Mouse (Mus musculus) B cell, adult 2 months (primary cell): ENCODE results near the gene Ptn.
"Not testable (repeated sequence)": the region's sequence is repeated elsewhere in the genome, so short reads cannot be mapped to it uniquely, and the experiment has no call there.

Source experiments
- DNase-seq, 2 experiments: peaks; one replicate each; pipeline ENCODE4 v3.0.0; 2022

Ptn gene

DNA sequence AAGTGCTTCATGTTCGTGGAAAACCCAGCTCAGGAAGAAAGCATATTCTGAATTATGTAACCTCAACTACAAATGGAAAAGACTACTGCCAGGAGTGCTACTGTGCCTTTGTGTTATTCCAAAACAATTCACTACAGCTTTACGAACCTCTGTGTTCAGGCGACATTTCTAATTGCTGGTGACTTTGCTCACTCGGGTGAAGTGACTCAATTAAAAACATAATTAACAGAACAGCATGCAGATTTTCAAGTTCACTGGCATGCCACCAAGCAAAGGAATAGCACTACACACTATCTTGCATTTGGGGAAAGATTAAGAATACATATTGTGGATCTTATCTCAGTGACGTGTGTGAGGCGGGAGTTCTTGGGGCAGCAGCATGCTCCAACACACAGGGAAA is 57.1 kb downstream of the Ptn start:
- DNase-seq, result no peak

DNA sequence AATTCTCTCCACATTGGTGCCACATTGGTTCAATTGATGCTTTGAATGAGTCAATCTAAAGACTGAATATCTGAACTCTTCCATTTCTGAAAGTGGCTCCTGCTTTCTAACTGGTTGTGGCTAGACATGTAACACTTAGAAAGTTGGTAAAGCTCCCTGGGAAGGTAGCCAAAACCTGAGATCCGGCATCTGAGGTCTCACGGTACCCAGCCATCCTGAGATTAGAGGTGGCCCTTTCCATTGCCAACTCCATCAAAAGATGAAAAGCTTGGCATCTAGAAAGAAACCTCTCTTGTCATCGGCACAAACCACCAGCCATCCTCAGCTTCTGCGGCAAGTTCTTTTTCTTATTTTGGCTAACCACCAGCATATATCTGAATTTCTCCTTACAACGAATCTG is 70.2 kb downstream of the Ptn start:
- DNase-seq, result no peak

DNA sequence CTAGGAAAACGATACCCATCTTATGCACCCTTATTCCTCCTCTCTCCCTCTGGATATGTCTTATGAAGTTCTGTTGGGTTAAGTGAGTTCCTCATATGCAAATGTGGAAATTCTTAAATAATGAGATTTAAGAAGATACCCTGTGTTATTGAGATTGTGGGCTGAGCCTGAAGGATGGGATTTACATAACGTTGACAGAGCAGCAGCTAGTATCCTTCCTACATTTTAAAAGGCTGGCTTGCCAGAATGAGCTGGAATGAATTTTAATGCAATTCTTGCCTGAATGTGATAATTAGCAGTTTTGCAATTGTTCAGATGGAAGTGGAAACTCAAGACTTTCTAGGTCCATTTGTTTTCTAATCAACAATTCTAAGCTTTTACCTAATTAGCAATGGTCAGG is 73.3 kb downstream of the Ptn start:
- DNase-seq, result no peak

DNA sequence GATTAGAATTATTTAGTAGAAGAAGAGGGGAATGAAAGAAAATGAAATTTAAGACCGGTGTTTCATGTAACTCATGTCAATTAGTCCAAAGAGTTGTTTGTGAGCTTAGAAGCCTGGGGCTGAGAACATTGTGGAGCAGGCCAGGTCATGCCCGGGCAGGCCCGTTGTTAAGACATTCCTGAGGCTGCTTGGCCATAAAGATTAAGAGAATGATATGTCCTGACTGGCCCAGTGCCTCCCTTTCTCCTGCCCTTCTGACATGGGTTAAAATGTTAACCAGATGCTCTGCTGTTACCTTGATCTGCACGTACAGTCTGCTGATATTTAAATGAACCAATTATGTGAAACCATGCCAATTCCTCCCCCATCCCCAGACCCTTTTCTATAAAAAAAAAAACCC is 74.4 kb downstream of the Ptn start:
- not testable (repeated sequence) for DNase-seq

DNA sequence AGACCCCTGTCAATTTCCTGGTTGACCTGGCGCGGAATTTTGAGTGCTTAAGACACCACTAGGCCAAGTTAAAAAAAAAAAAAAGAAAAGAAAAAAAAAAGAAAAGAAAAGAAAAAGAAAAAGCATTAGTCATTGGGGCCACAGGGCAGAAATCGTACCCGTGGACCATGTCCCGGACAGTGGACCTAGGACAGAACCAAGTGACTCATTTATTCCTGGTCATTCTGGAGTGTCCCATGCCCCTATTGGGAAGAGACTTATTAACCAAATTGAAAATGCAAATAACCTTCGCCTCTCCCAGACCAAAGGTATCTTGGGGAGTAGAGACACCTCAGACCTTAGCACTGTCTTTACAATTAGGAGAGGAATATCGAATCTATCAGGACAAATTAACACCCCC is 80.2 kb downstream of the Ptn start:
- DNase-seq, result not testable (repeated sequence)

DNA sequence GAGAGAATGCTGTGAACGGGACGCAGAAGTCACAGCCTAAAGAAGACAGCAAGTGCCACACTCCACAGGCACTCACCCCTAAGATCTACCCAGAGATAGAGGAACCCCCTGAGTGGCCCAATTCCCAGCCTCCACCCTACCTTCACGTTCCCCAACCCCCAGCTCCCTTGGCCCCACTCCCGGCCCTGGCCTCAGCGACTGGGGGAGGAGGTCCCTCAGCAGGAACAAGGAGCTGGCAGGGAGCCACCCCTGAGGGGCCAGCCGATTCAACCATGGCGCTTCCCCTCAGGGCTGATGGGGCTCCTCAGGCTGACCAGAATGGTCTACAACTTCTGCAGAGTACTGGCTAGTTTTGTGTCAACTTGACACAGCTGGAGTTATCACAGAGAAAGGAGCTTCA is 81.9 kb downstream of the Ptn start:
- no peak for DNase-seq

DNA sequence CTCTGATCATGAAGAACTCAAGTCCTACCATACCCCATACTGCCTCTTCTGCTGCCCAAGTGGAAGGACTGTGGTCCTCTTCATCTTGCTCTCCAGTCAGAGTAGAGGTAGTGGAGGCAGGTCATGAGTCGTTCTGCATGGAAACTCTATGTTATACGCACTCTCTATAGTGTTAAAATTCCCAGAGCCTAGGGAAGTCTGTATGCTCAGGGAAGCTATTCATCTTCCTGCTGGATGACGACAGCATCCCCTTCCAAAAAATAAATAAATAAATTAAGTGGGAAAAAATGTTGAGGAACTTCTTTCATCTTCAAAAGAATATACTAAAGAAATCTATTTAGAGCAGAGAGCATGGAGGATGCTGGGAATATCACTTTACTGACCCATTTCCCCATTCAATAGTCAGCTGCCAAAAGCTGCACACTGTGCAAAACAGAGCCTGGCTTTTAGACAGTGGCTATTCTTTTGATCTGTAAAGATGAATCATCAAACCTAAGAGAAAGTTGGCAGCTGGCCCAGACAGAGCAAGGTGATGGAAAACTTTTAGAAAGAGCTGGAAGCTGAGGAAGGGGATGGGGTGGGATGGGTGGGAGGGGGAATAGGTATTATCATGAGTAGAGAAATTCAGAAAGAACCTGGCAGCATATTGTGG is 84.4 kb downstream of the Ptn start:
- DNase-seq, result no peak

DNA sequence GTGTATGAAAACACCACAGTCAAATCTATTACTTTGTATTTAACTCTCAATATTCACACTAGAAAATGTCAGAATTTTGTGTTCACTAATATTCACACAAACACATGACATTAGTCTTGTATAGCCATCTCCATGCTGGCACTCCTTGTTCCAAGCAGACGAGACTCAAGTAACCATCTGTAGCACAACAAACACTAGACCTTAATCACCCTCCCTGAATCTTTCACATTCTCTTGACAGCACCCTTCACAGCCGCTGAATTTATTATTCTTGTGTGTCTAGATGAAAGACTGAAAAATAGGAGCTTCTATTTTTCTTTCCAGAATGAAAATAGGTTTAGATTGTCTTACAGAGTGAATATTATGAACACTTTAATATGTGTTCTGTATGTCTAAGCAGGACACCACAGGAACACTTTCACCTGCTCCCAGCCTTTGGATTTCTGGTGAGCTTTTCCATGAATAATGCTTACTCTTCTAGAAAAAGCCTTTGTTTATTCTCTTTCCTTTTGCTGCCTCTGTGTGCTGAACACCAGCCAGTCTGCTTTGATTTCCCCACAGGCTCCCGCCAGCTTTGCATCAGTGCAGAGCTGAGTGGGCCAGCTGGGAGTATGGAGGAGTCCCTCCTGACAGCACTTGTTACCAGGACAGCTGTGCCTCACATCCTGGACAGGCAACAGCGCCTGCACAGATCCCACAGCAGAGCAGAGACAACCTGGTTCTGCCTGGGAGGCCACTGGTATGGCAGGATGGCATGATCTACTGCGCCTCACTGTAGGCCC is 87.1 kb downstream of the Ptn start:
- DNase-seq, result no peak

DNA sequence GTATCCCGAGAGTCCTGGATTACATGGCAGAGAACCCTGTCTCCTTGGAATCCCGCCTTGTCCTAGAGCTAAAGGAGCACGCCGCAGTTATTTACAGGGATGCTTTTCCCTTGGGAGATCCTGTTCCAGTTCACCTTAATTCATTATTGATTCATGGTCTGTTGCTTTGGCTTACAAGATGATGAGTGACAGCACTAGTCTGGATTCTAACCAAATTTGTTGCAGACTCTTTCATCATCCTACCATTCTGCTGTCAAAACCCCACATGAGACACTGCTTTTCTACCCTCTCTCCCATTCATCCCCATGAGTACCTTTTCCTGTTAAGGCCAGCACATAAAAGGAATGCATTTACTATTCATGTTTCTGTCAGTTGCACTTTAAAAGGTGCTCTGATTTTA is 96.7 kb downstream of the Ptn start:
- no peak for DNase-seq

DNA sequence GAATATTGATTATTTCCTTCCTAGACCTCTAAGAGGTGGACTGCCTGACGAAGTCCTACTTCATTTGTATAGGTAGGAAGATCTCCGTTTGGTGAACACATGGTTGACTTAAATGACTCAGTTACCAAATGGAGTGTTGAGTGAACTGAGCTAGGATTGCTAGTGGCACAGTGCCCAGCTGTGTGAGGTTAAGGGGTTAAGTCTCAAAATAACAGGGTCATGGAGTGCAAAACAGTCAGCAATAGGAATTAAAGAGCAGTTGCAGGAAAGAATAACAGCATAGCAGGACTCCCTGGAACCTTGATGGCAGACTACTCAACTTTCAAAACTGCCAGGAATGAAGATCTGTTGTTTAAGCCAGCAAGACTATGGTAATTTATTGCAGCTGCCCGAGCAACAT is 114.5 kb downstream of the Ptn start:
- DNase-seq, result no peak

DNA sequence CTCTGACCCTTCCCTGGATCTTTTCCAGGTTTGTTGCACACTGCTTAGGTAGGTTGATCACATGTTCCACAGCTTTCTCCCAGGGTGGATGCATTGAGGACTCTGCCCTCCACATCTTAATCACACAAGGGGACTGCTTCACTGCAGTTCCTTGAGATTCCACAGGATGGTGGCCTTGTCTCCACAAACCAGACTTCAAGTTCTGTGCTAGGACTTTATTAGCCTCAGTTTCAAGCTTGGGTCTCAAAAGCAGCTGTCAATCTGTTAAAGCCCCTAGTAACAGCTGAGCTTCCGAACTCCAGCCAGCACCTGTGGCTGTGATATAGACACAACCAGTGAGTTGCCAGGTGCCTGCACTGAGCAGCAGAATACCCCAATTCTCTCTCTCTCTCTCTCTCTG is 118.5 kb downstream of the Ptn start:
- DNase-seq, result peak; percentile 10 to 15

DNA sequence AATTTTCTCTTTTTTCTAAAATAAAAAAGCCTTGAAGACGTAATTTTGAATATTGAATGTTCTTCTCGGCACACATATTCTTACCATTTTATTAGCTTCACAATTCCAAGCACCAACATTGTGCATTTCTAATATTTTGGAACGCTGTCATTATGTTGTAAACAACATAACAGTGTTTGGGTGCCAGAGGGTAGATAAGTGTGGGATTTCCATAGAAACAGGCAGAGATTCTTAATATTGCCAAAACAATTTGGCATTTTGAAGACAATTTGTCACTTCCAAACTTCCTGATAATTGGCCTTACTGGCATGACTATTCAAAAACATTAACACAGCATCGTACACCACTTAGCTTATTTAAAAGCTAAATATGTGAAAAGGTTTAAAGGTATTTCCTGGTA is 119.1 kb downstream of the Ptn start:
- no peak for DNase-seq

DNA sequence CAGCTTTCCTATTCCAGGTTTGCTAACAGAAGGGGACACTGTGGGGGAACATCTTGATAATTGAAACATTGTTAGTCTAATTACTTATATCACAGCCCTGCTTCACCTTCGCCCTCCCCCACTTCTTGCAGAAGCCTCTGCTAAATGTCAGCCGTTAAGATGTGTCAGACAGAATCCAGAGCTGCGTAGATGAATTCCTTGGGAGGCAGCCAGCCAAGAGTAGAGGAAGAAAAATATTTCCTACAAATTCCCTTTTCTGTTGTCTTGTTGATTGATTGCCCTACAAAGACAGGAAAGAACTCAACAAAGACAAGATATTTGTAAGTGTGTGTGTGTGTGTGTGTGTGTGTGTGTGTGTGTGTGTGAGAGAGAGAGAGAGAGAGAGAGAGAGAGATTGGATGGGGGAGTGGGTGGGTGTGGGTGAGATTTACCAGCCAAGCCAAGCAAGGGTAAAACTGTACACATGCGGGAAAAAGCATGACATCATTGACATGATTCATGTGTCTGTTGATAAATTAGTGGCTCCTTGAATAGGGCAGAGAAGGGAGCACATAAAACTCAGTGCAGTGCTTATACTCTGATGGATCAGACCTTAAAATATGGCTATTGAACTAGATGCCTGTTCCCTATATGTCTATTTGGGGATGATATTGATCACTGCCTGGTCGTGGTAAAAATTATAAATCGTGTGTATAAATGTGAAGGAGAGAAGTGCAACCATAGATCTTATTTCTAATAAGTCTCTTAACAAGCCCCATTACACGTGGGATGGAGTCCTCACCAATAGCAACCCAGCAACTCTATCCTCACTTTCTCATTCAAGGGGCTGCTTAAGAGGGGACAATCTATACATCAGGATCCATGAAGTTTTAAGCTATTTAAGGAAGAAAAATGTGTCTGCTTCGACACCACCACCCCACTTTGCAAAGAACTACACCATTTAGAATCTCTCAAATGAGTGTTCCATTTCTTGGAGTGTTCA is 133.0 kb downstream of the Ptn start:
- no peak for DNase-seq

DNA sequence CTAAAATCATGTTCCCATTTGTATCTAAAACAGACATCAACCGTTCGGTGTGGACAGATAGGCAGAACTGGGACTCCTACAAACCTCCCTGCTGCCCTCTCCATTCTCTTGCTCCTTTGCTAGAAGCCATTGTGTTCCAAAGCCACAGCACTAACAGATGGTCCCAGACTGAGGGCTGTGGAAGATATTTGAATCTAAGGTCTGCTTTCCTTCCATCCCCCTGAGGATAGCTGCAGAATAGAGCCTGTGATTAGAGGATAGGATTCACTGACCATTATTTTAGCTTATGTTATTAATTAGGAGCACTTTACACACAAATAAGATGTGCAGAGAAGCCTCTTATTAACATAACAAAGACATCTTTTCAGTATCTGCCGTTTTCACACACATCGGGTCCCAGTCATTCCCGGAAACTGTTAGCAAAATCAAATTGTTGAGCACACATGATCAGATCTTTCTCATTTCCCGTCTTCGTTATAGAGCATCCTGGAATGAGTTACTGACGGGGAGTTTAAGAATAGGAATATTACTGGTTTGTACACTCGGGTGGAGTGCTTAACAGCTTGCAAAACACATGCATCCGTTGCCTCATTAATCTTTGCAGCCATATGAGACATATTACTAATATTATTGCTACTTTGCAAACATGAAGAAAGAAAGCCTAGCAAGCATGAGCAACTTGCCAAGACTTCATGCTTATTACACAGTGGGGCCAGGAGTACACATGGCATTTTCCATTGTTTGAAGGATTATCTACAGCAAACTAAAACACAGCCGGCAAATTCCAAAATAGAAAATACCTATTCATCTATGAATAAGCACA is 137.4 kb downstream of the Ptn start:
- no peak for DNase-seq

DNA sequence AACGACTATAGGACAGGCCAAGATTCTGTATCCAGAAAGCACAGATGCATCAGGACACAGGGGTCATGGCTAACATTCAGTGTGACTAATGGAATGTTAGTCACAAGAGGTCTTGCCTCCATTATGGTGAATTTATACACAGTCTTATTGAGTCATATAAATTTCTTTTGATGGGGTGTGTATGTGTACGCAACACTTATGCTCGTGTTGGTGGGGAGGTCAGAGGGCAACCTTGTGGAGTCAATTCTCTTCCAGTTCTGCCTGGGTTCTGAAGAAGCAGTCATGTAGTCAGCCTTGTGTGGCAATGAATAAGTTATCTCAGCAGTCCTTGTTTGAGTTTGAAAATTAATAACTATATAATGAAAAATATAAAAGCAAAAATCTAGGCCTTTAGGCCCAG is 138.7 kb downstream of the Ptn start:
- no peak for DNase-seq
